Mouse (Mus musculus) intestine, postnatal 0 days (tissue): ENCODE data around the gene Pxmp4. TPM values are rescaled to one million over a fixed set of nuclear protein-coding genes. Genes with fewer than 3 reads are reported as not detected.
A peak's percentile ranks its signal among the peaks of the same experiment; 100 is the strongest.

Source experiments
- ATAC-seq: fragments of 200-750 bp; cut with Nextera tagmentation; 2 replicates; pipeline ENCODE4 v1.8.0; 2017; ENCODE audit warnings: mild to moderate bottlenecking, moderate TSS enrichment, moderate library complexity
- H3K27ac ChIP-seq: fragments of 300-500 bp; sonication (generic); 2 replicates; pipeline ENCODE4 v1.5.1; 2014; ENCODE audit warnings: mild to moderate bottlenecking, low read depth, low read length, moderate library complexity
- H3K27me3 ChIP-seq: fragments of 300-500 bp; sonication (generic); replicated peaks from 2 replicates; pipeline ENCODE4 v1.6.1; 2014; ENCODE audit warnings: low read length, mixed read lengths; ENCODE audit not compliant: control insufficient read depth, insufficient read depth
- H3K36me3 ChIP-seq: fragments of 300-500 bp; sonication (generic); 2 replicates; pipeline ENCODE4 v1.6.1; 2014; ENCODE audit warnings: mild to moderate bottlenecking, moderate library complexity; ENCODE audit not compliant: control insufficient read depth, insufficient read depth
- H3K4me1 ChIP-seq: fragments of 300-500 bp; sonication (generic); replicated peaks from 2 replicates; pipeline ENCODE4 v1.6.1; 2014; ENCODE audit warnings: antibody characterized with exemption, low read length, mixed read lengths; ENCODE audit not compliant: control insufficient read depth, insufficient read depth
- H3K4me2 ChIP-seq: fragments of 300-500 bp; sonication (generic); replicated peaks from 2 replicates; pipeline ENCODE4 v1.6.1; 2014; ENCODE audit warnings: low read depth, mild to moderate bottlenecking, moderate library complexity
- H3K4me3 ChIP-seq: fragments of 300-500 bp; sonication (generic); 2 replicates; pipeline ENCODE4 v1.5.1; 2014; ENCODE audit warnings: low read depth, low read length
- H3K9ac ChIP-seq: fragments of 300-500 bp; sonication (generic); 2 replicates; pipeline ENCODE4 v1.6.1; 2014; ENCODE audit warnings: mild to moderate bottlenecking, low read depth, low read length
- H3K9me3 ChIP-seq: fragments of 300-500 bp; sonication (generic); 2 replicates; pipeline ENCODE4 v1.6.1; 2016; ENCODE audit warnings: mixed run types; ENCODE audit not compliant: control insufficient read depth
- CTCF ChIP-seq: sonication (generic); IDR thresholded peaks from 2 replicates; pipeline ENCODE4 v1.5.1; 2016; ENCODE audit warnings: low read depth, mild to moderate bottlenecking, control low read depth, antibody characterized with exemption, moderate library complexity
- WGBS: fragments of 180-500 bp; shearing (Covaris S2); extraction: QIAGEN DNeasy Blood & Tissue Kit; methylation state at CpG from one replicate; pipeline ENCODE4 v1.1.7; 2014; 5-methylcytosine and 5-hydroxymethylcytosine counted together
- polyA plus RNA-seq: library from polyadenylated mRNA; unstranded; fragments of >200 nt; fragmentation: Nextera tagmentation; extraction: Ambion mirVana; gene quantifications from 2 replicates; pipeline ENCODE4 v1.2.1, GENCODE M21; 2015

Gene Pxmp4
- polyA plus RNA-seq, 1 experiment from 2014 or later, result 62.5 TPM

DNA sequence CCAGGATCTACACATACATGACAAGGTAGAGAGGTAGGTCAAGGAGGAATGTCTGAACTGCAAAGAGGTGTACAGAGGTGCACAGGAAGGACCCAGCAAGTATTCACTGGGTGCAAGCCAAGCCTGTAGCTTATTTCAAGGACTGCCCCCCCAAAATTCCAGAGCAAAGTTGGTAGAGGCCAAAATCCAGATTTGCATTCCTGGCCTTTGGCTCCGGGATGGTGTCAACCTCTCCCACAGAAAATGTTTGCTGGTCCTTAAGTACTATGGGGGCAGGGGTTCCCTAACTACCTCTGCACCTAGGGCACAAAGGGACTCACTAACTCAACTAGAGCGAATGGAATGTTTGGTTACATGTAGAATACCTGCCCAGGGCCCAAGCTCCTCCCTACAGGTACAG lies 35.7 kb downstream of the Pxmp4 start:
- Histone ChIP-seq H3K9ac (no peak overlapping the region), H3K27ac (peak overlapping the region; percentile 28; the same call in 1 of the 2 replicates), H3K9me3 (no peaks in the 10 kb centered on the region), H3K36me3 (peaks cover 7% of the 10 kb centered on the region; the same call in 1 of the 2 replicates), H3K4me3 (peak overlapping the region; percentile 85; the same call in 1 of the 2 replicates), H3K27me3 (no peaks in the 10 kb centered on the region), H3K4me2 (peak overlapping the region; percentile 89), H3K4me1 (no peaks in the 10 kb centered on the region)
- 54% methylated on average over 2 of the region's 2 CpGs for WGBS
- TF ChIP-seq CTCF, result no peak
- ATAC-seq, result no peak

DNA sequence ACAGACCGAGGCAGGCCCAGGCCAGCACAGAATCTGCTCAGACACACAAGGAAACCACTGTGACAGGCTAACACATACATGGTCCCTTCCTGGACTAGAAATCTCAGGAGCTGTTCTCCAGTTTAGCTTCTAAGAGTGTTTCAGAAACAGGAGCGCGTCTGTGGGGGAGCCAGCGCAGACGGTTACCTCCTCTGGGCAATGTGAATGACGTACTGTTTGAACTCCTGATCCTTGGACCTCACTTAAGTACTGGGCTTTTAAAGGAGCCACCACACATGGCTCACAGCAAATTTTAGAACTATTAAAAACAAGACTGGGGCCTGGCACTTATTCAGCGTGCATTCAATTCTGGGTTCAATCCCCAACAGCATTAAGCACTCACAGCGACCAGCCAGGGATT lies 36.9 kb downstream of the Pxmp4 start:
- no peak for TF ChIP-seq CTCF
- H3K4me1 ChIP-seq, result no peaks in the 10 kb centered on the region
- 35% methylated on average over 8 of the region's 8 CpGs for WGBS
- H3K4me2 ChIP-seq, result no peak overlapping the region; the same call in 1 of the 2 replicates
- no peak overlapping the region for H3K27ac ChIP-seq
- no peak overlapping the region for H3K4me3 ChIP-seq
- no peak for ATAC-seq
- H3K36me3 ChIP-seq, result peaks cover 7% of the 10 kb centered on the region; the same call in 1 of the 2 replicates
- H3K27me3 ChIP-seq, result no peaks in the 10 kb centered on the region
- no peaks in the 10 kb centered on the region for H3K9me3 ChIP-seq
- H3K9ac ChIP-seq, result no peak overlapping the region

DNA sequence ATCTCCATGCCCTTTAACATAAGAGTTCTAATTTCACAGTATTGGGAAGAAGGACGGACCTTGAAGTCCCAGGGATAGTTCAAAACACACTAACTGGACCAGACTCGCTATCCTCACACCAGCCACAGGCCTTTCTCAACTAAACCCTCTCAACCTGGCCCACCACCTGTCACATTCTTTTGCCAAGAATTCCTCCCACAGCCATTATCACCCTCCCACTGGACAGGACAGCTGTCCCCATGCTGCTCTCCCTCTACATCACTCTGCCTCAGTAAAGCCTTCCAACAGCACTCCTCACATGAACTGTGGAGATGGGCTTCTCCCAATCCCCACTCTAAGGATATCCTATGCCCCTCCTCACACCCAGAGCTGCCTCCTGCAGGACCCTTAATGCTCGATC lies 37.9 kb downstream of the Pxmp4 start:
- no peak overlapping the region for H3K4me2 ChIP-seq
- H3K4me3 ChIP-seq, result no peak overlapping the region
- H3K27ac ChIP-seq, result no peak overlapping the region
- no peaks in the 10 kb centered on the region for H3K9me3 ChIP-seq
- H3K9ac ChIP-seq, result no peak overlapping the region
- no peaks in the 10 kb centered on the region for H3K4me1 ChIP-seq
- no peak for TF ChIP-seq CTCF
- H3K27me3 ChIP-seq, result no peaks in the 10 kb centered on the region
- peaks cover 14% of the 10 kb centered on the region; the same call in 1 of the 2 replicates for H3K36me3 ChIP-seq
- 79% methylated on average over 3 of the region's 3 CpGs for WGBS
- no peak for ATAC-seq

DNA sequence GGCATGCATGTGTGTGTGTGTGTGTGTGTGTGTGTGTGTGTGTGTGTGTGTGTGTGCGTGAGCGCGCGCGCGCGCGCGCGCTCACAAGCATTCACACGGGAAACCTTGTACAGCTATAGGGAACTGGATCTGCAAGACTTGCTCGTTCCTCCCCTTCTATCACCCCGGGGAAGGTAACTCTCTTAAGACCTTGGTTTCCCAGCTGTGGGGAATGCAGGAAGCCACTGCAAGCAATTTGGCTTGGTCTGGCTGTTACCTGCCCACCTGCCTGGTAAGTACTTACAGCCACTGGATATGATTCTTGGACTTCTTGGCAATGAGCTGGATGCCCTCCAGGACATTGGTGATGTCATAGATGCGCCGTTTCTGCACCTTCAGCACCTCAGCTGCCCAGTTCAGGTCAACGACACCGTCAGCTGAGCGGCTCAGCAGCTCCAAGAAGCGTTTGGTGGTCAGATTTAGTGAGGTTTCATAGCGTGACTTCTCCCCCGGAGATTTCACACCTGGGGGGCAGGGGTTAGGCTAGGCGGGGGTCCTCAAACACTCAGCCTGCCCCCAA lies 39.8 kb downstream of the Pxmp4 start:
- H3K27ac ChIP-seq, result no peak overlapping the region
- no peak for TF ChIP-seq CTCF
- H3K9me3 ChIP-seq, result no peaks in the 10 kb centered on the region
- ATAC-seq, result no peak
- no peak overlapping the region for H3K4me2 ChIP-seq
- H3K36me3 ChIP-seq, result peaks cover 14% of the 10 kb centered on the region; the same call in 1 of the 2 replicates
- no peak overlapping the region for H3K9ac ChIP-seq
- H3K27me3 ChIP-seq, result no peaks in the 10 kb centered on the region
- peaks cover 2% of the 10 kb centered on the region for H3K4me1 ChIP-seq
- WGBS, result 89% methylated on average over 22 of the region's 22 CpGs
- H3K4me3 ChIP-seq, result no peak overlapping the region

DNA sequence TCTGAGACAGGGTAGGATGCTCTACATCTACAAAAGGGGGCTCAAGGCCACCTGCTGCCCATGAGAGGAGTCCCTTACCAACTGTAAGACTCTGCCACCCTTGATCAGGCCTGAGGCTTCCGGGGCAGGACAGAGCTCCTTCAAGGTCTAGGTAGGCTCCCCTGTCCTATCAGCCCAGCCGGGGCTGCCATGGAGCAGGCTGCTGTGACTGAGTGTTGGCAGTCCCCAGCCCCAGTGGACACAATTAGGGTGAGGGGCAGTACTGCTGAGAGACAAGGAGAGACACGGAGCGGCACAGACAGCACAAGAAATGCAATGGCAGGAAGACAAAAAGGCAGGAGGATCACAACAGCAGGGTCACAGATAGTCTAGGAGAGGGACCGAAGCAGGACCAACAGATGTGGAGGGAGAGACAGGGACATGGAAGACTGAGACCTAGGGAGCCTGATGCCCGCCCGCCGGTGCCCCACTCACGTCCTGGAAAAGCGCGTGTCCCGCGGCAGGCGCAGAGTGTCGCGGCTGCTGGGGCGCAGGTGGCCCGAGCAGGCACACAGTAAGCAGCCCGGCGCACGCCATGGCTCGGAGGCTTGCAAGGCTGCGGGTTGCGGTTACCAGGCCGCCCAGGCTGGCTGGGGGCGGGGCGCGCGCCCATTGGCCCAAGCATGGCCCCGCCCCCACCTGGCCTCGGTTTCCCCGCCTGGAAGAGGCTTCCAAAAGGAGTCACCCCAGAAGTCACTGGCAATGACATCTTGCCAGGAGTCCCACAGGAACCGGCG lies 45.1 kb downstream of the Pxmp4 start, which contains the start of gene Necab3:
Necab3 (minus strand) TSS at position 627 of the 776 bp plus-strand sequence.
- ATAC-seq, result no peak
- peak within 1 kb of the TSS; percentile 17 for H3K4me3 ChIP-seq
- WGBS, result 8% methylated on average over 33 of the region's 34 CpGs
- H3K4me1 ChIP-seq, result peaks cover 7% of the 10 kb centered on the region
- H3K27me3 ChIP-seq, result no peaks in the 10 kb centered on the region
- H3K27ac ChIP-seq, result no peak within 1 kb of the TSS
- TF ChIP-seq CTCF, result no peak
- no peak within 1 kb of the TSS for H3K9ac ChIP-seq
- no peaks in the 10 kb centered on the region for H3K9me3 ChIP-seq
- peak within 1 kb of the TSS; percentile 61 for H3K4me2 ChIP-seq
- H3K36me3 ChIP-seq, result peaks cover 7% of the 10 kb centered on the region; the same call in 1 of the 2 replicates

DNA sequence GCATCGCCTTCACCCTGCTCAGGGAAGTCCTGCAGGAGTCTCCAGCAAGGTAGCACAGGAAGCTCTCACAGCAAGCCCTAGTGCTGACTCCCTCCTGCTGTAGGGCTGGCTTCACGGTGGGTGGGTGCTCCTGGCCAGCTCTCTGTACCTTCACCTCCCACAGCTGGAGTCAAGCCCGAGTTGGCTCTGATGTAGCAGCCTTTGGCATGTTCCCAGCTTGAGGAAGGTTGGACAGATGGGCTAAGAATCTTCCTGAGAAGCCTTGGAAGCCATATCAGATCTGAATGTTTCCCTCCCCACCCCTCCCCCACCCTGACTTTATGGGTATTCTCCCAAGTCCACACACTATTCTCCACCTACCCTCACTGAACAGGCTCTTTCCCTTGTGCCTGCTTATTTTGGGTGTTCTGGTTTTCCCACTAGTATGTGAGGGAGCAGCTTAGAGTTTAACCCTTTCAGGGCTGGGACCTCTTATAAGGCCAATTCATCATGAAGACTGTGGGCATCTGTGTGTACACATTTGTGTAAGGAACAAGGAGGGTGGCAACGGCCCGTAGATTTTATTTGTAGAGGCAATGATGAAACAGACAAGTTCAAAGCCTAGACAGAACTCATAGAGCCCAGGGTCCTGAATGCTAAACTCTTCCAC lies 46.2 kb downstream of the Pxmp4 start:
- 47% methylated on average over 5 of the region's 5 CpGs for WGBS
- Histone ChIP-seq H3K36me3 (peaks cover 7% of the 10 kb centered on the region; the same call in 1 of the 2 replicates), H3K27me3 (peaks cover under 1% of the 10 kb centered on the region; the same call in 1 of the 2 replicates), H3K9ac (no peak overlapping the region), H3K27ac (no peak overlapping the region), H3K9me3 (no peaks in the 10 kb centered on the region), H3K4me3 (no peak overlapping the region), H3K4me2 (no peak overlapping the region), H3K4me1 (peaks cover 8% of the 10 kb centered on the region)
- no peak for TF ChIP-seq CTCF
- ATAC-seq, result no peak
